Mouse (Mus musculus) small intestine, adult 2 months (tissue): ENCODE results near the gene Mdfic.

Experiments
- CTCF ChIP-seq: fragments of 200-500 bp; IDR thresholded peaks from 2 replicates; pipeline ENCODE4 v1.5.1; 2012; ENCODE audit warnings: low read depth, mild to moderate bottlenecking, control low read depth, inconsistent platforms, low read length, moderate library complexity, mixed read lengths; ENCODE audit not compliant: insufficient replicate concordance, insufficient read length; ENCODE audit errors: extremely low read depth
- POLR2A ChIP-seq: fragments of 200-500 bp; IDR thresholded peaks from 2 replicates; pipeline ENCODE4 v1.6.1; 2012; ENCODE audit warnings: low read depth, mild to moderate bottlenecking, control low read depth, inconsistent platforms, low read length, moderate library complexity

GRCm38 (mm10) chr6:15730258-15730657 lies 9.8 kb downstream of the Mdfic start:
- TF ChIP-seq CTCF = no peak
- no peak for TF ChIP-seq POLR2A
